In the genomic region with DNA sequence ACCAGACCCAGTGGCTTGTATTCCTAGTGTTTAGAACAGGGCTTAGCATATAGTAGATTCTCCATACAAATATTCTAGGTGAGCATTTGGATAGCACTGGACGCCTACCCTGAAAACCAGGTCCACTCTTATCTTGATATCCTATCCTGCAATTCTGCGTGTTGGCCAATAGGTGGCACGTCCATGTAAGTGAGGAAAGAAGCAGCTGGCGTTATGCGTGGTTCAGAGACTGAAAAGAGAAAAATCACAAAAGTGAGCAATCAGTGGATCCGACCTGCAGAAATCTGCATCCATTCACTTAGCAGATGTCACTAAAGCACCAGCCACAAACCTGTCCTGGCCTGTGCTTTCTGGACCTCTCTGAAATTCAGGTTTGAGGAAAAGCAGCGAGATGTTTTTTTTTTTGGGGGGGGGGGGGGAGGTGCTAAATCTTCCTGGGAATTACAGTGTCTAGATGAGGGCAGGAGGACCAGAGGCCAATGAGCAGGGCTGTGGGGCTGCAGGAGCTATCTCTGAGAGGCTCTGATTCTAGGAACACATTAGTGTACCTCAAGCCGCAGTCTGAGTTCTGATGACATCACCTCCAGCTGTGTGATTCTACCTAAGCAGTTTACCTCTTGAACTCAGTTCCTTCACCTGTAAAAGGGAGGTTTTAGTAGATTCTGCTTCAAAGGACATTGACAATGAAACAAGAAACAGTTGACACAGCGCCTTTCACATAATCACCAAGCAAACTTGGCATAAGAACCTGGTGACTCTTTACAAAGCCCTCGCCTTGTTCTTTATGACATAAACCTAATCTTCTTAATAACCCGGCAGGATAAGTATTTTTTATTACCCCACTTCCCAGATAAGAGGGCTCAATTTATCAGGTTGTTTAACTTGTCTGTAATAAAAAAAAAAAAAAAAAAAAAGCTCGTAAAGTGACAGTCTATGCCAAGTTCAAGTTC, we compare ENCODE assay signal across 8 mouse cellular contexts.
DNase-seq lines count a peak whose midpoint lies in the region; ATAC-seq and TF ChIP-seq lines count a peak whose summit lies in the region.

No protein-coding gene starts in this region.

- ATAC-seq in frontal cortex, adult (ENCODE audit: low TSS enrichment): peak; percentile 75
- ATAC-seq in megakaryocyte-erythroid progenitor cell, adult 5-6 weeks (replicated peaks; ENCODE audit: low FRiP score, low TSS enrichment, poor library complexity, severe bottlenecking): peak; percentile 63; the same call in 1 of the 2 replicates

- no peaks in the 10 kb centered on the region for H3K79me2 ChIP-seq in C2C12 (ENCODE audit: control insufficient read depth, insufficient read depth)

- 33% methylated on average over 12 of the region's 12 CpGs for WGBS in kidney, adult 2 months

- no peak overlapping the region for H3K27ac ChIP-seq in kidney, adult 2 months (ENCODE audit: insufficient read depth, low read depth, low read length)

- no peak overlapping the region for H3K4me3 ChIP-seq in C2C12 (ENCODE audit: insufficient read depth, poor library complexity, severe bottlenecking)
- H3K4me3 ChIP-seq in kidney, adult 2 months (ENCODE audit: insufficient read depth, low read depth, low read length): no peak overlapping the region

- H3K79me3 ChIP-seq in C2C12 (ENCODE audit: low read depth): no peaks in the 10 kb centered on the region

- H3K36me3 ChIP-seq in C2C12 (ENCODE audit: control insufficient read depth, insufficient read depth): no peaks in the 10 kb centered on the region
- H3K36me3 ChIP-seq in kidney, adult 2 months (ENCODE audit: control insufficient read depth, insufficient read depth, low read length): no peaks in the 10 kb centered on the region

- no peaks in the 10 kb centered on the region for H3K27me3 ChIP-seq in C2C12 (ENCODE audit: control insufficient read depth, insufficient read depth, insufficient read length)
- no peaks in the 10 kb centered on the region for H3K27me3 ChIP-seq in kidney, adult 2 months (replicated peaks; ENCODE audit: control insufficient read depth, insufficient read depth, low read length)

- H3ac ChIP-seq in C2C12 (ENCODE audit: control insufficient read depth, insufficient read length, low read depth): no peak overlapping the region

- TF ChIP-seq CTCF in C2C12 (IDR thresholded peaks at IDR 0.05; ENCODE audit: control insufficient read depth, insufficient read depth, insufficient read length): peak; percentile 42
- peak; percentile 91 for TF ChIP-seq CTCF in kidney, adult 2 months (conservative IDR thresholded peaks at IDR 0.05; ENCODE audit: insufficient read depth, insufficient read length, low read depth, low read length)

- H3K4me1 ChIP-seq in kidney, adult 2 months (ENCODE audit: control insufficient read depth, insufficient read depth, low read length): no peaks in the 10 kb centered on the region

- DNase-seq in frontal cortex, postnatal 14 days (ENCODE audit: low spot score in 2 of 2): no peak
- peak; percentile 19 for DNase-seq in c-Kit-negative CD71-positive TER-119-positive erythroid progenitor cells, embryonic 14.5 days (ENCODE audit: low read depth, low spot score)
- DNase-seq in heart, adult 8-10 months (ENCODE audit: low spot score): peak; percentile 50
- peak; percentile 52 for DNase-seq in kidney, adult 2 months
- DNase-seq in telencephalon, adult 2 months (ENCODE audit: low read depth, low spot score): peak; percentile 41

- no peak for TF ChIP-seq POLR2A in kidney, adult 2 months (IDR thresholded peaks at IDR 0.05; ENCODE audit: low read depth, low read length)

TF ChIP-seq in C2C12, 6 proteins besides CTCF, POLR2A, EP300 and RAD21:
- TF ChIP-seq FOSL1 (IDR thresholded peaks at IDR 0.05; ENCODE audit: insufficient read depth, low read length, poor library complexity, severe bottlenecking): no peak
- TF ChIP-seq MYOD1 (IDR thresholded peaks at IDR 0.05; ENCODE audit: control insufficient read depth, insufficient read length, low read depth): peak; percentile 12

Comparison
In these comparisons a context has a peak if more than half of its experiments do, and no peak if none do; other contexts are left out.
1. DNase-seq: peak in c-Kit-negative CD71-positive TER-119-positive erythroid progenitor cells, embryonic 14.5 days (single experiment), heart, adult 8-10 months (single experiment), kidney, adult 2 months (single experiment) and telencephalon, adult 2 months (single experiment); none in frontal cortex, postnatal 14 days (0 of 2).